Mouse (Mus musculus) forebrain, embryonic 16.5 days (tissue): Measurements from ENCODE around the gene Rnf146. TPM values are rescaled to one million over a fixed set of nuclear protein-coding genes. Genes with fewer than 3 reads are reported as not detected.

Experiments
- ATAC-seq: fragments of 200-750 bp; cut with Nextera tagmentation; 2 replicates; pipeline ENCODE4 v1.8.0; 2017; ENCODE audit warnings: mild to moderate bottlenecking, moderate library complexity
- H3K27ac ChIP-seq: fragments of 300-500 bp; sonication (generic); 2 replicates; pipeline ENCODE4 v1.5.1; 2014; ENCODE audit warnings: low read length, control low read depth
- H3K27me3 ChIP-seq: fragments of 300-500 bp; sonication (generic); replicated peaks from 2 replicates; pipeline ENCODE4 v1.6.1; 2014; ENCODE audit warnings: low read length; ENCODE audit not compliant: control insufficient read depth, insufficient read depth
- H3K36me3 ChIP-seq: fragments of 300-500 bp; sonication (generic); 2 replicates; pipeline ENCODE4 v1.6.1; 2014; ENCODE audit not compliant: control insufficient read depth, insufficient read depth
- H3K4me1 ChIP-seq: fragments of 300-500 bp; sonication (generic); replicated peaks from 2 replicates; pipeline ENCODE4 v1.6.1; 2014; ENCODE audit warnings: low read length; ENCODE audit not compliant: control insufficient read depth, insufficient read depth
- H3K4me2 ChIP-seq: fragments of 300-500 bp; sonication (generic); 2 replicates; pipeline ENCODE4 v1.6.1; 2014; ENCODE audit warnings: mild to moderate bottlenecking, low read length, control low read depth
- H3K4me3 ChIP-seq: fragments of 300-500 bp; sonication (generic); replicated peaks from 2 replicates; pipeline ENCODE4 v1.5.1; 2014; ENCODE audit warnings: mild to moderate bottlenecking, low read length, control low read depth
- H3K9ac ChIP-seq: fragments of 300-500 bp; sonication (generic); replicated peaks from 2 replicates; pipeline ENCODE4 v1.6.1; 2014; ENCODE audit warnings: low read depth, low read length, control low read depth
- H3K9me3 ChIP-seq: fragments of 300-500 bp; sonication (generic); 2 replicates; pipeline ENCODE4 v1.6.1; 2016; ENCODE audit warnings: low read length; ENCODE audit not compliant: control insufficient read depth
- WGBS: fragments of 180-500 bp; shearing (Covaris S2); extraction: QIAGEN DNeasy Blood & Tissue Kit; methylation state at CpG from one replicate; pipeline ENCODE4 v1.1.7; 2014; 5-methylcytosine and 5-hydroxymethylcytosine counted together
- polyA plus RNA-seq: library from polyadenylated mRNA; unstranded; fragments of >200 nt; fragmentation: Nextera tagmentation; extraction: Ambion mirVana; gene quantifications from 2 replicates; pipeline ENCODE4 v1.2.1, GENCODE M21; 2015

The Rnf146 gene
- polyA plus RNA-seq, 1 experiment from 2014 or later = 108 TPM

DNA sequence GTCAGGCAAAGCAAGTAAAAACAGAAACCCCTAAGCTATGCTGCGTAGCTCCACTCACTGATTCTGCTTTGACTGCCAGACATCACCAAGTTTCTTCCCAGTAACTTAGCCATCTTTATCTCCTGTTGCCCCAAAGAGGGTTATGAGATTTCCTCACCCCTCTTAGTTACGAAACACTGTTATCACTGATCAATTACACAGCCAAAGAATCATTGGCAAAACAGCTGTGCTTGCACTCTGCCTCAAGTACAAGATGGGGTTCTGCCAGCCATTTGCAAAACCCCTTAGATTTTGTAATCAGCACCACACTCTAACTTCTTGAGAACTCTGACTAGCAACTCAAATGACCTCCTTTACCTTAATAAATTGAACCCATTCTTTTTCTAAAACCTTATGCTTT, 10.8 kb downstream of the Rnf146 start:
- WGBS = 94% methylated on average over 2 of the region's 2 CpGs
- no peak overlapping the region for H3K27ac ChIP-seq
- H3K9me3 ChIP-seq = no peaks in the 10 kb centered on the region
- H3K27me3 ChIP-seq = no peaks in the 10 kb centered on the region
- no peak for ATAC-seq
- H3K9ac ChIP-seq = no peak overlapping the region
- H3K36me3 ChIP-seq = peaks cover 10% of the 10 kb centered on the region
- no peak overlapping the region for H3K4me2 ChIP-seq
- no peak overlapping the region for H3K4me3 ChIP-seq
- peaks cover 3% of the 10 kb centered on the region for H3K4me1 ChIP-seq

GRCm38 (mm10) chr10:29346638-29347037, 15.6 kb downstream of the Rnf146 start:
- WGBS = 95% methylated on average over 7 of the region's 7 CpGs

DNA sequence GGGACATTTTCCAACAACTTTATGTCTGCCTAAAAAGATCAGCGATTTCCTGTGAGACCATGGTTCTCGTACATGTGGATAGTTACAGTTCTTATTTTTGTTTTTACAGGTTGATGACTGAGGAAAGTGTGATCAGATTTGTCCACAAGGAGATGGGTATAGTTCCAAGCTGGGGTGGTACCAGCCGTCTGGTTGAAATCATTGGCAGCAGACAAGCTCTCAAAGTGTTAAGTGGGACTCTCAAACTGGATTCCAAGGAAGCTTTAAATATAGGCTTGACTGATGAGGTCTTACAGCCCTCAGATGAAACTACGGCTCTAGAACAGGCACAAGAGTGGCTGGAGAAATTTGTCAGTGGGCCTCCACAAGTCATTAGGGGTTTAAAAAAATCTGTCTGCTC, 18.0 kb downstream of the Rnf146 start:
- Histone ChIP-seq H3K9ac (no peak overlapping the region), H3K9me3 (no peaks in the 10 kb centered on the region), H3K36me3 (peaks cover 14% of the 10 kb centered on the region), H3K4me2 (no peak overlapping the region), H3K4me1 (no peaks in the 10 kb centered on the region), H3K27ac (no peak overlapping the region), H3K27me3 (no peaks in the 10 kb centered on the region), H3K4me3 (no peak overlapping the region)
- 92% methylated on average over 4 of the region's 4 CpGs for WGBS
- no peak for ATAC-seq

More at GRCm38 (mm10) chr10:29346638-29347037, 15.6 kb downstream of the Rnf146 start:
- Histone ChIP-seq H3K4me2 (no peak overlapping the region), H3K9ac (no peak overlapping the region), H3K36me3 (peaks cover 14% of the 10 kb centered on the region), H3K9me3 (no peaks in the 10 kb centered on the region), H3K4me1 (no peaks in the 10 kb centered on the region), H3K27me3 (no peaks in the 10 kb centered on the region), H3K27ac (no peak overlapping the region), H3K4me3 (no peak overlapping the region)
- ATAC-seq = no peak

DNA sequence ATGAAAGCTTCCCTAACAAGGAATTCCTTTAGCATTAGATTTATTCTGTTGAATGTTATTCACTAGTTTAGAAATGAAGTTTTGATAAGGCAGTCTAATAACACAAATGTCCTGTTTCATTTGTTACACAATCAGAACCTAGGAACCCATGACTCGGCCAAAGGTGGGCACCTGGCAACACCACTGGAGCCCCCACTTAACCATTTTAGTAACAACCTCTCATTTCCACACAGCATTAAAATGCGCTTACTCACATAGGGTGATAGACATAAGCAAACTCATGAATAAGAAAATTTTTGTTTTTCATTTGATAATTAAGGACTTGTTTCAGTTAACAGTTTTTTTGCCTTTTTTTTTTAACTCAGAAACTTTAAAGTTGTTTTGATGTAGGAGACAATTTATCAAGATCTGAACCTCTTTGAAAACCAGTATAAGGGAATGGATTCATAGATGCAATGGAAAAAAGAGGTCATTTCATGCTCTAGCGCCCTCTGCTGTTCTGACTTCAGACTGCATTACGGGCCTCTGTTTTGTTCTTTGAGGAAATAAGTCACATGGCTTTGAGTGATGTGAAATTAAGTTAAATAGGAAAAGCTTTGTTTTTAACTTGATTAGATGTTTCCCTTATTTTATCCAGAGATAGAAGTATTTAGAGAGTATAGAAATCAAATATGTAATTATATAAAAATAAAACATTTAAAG, 23.7 kb downstream of the Rnf146 start:
- Histone ChIP-seq H3K4me2 (no peak overlapping the region), H3K9me3 (no peaks in the 10 kb centered on the region), H3K27ac (no peak overlapping the region), H3K36me3 (no peaks in the 10 kb centered on the region), H3K9ac (no peak overlapping the region), H3K4me1 (no peaks in the 10 kb centered on the region), H3K27me3 (no peaks in the 10 kb centered on the region), H3K4me3 (no peak overlapping the region)
- WGBS = 52% methylated on average over 4 of the region's 4 CpGs
- no peak for ATAC-seq

DNA sequence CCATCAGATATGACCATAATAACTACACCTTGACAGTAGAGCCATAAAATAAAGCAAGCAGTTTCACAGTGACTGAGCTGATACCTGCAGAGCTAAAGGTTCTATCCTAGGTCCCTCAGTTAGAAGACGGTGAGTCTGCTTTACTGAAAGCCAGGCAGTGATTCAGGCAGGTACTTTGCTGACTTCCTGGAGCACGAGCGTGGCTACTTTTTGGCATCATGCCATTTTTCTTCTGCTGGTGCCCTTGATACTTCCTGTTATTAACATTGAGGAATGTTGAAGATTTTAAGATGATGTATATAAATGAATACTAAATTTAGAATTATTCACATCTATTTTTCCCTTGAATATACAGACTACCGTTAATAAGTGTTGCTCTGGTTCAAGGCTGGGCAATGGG, 28.4 kb downstream of the Rnf146 start:
- Histone ChIP-seq H3K4me2 (no peak overlapping the region), H3K36me3 (no peaks in the 10 kb centered on the region), H3K4me1 (no peaks in the 10 kb centered on the region), H3K9ac (no peak overlapping the region), H3K27me3 (no peaks in the 10 kb centered on the region), H3K27ac (no peak overlapping the region), H3K9me3 (no peaks in the 10 kb centered on the region), H3K4me3 (no peak overlapping the region)
- ATAC-seq = no peak
- 85% methylated on average over 4 of the region's 4 CpGs for WGBS

DNA sequence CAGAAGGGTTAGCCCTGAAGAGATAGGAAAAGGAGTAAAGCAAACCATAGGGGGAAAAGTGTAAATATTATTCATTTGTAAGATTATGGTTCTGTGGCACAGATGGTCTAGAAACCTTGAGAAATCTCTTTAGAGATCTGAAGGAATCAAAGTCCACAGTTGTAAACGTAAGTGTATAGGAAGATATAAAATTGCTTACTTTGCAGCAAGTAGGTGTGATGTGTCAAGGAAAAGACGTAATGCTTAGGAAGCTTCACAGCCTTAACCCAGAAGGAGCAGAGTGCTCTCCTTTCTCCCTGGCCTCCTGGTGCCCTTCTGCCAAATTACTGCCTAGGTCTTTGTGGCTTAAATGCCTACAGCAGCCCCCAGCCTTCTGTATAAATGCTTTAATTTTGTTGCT, 37.4 kb downstream of the Rnf146 start:
- no peaks in the 10 kb centered on the region for H3K36me3 ChIP-seq
- no peaks in the 10 kb centered on the region for H3K4me1 ChIP-seq
- H3K27ac ChIP-seq = no peak overlapping the region
- no peak overlapping the region for H3K4me2 ChIP-seq
- H3K4me3 ChIP-seq = no peak overlapping the region
- 94% methylated on average over 2 of the region's 2 CpGs for WGBS
- no peak overlapping the region for H3K9ac ChIP-seq
- ATAC-seq = no peak
- no peaks in the 10 kb centered on the region for H3K9me3 ChIP-seq
- H3K27me3 ChIP-seq = no peaks in the 10 kb centered on the region

DNA sequence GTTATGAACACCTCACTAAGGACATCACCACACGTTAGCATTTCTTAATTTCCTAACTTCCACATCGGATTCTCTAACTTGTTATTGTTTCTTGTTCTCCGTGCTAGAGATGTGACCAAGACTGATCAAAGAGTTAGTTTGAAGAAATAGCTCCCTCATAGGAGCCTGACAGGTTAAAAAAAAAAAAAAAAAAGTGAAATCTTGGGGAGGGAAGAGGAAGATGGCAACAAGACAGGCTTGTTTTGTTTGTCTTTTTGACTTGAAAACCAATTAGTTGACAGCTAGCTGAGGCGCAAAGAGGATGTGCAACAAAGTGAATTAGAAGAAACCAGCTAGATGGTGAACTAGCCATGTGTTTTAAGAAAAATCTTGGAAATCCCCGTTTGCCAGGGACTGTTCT, 48.3 kb downstream of the Rnf146 start:
- Histone ChIP-seq H3K27me3 (no peaks in the 10 kb centered on the region), H3K27ac (no peak overlapping the region), H3K9ac (peak overlapping the region; percentile 71; the same call in 1 of the 2 replicates), H3K36me3 (no peaks in the 10 kb centered on the region), H3K4me3 (peak overlapping the region; percentile 53), H3K4me1 (peaks cover 6% of the 10 kb centered on the region; the same call in 1 of the 2 replicates), H3K4me2 (peak overlapping the region; percentile 67), H3K9me3 (no peaks in the 10 kb centered on the region)
- ATAC-seq = no peak
- WGBS = 23% methylated on average over 5 of the region's 5 CpGs

GRCm38 (mm10) chr10:29313064-29313638, 49.1 kb downstream of the Rnf146 start, which contains the start of gene Echdc1:
TSS of gene Echdc1 (plus strand) at chr10:29313166.
- peak within 1 kb of the TSS; percentile 71 for H3K9ac ChIP-seq
- no peaks in the 10 kb centered on the region for H3K27me3 ChIP-seq
- no peaks in the 10 kb centered on the region for H3K36me3 ChIP-seq
- ATAC-seq = peak; percentile 99
- H3K4me2 ChIP-seq = peak within 1 kb of the TSS; percentile 67
- WGBS = 1% methylated on average over 37 of the region's 49 CpGs
- H3K4me1 ChIP-seq = peaks cover 6% of the 10 kb centered on the region; the same call in 1 of the 2 replicates
- peak within 1 kb of the TSS; percentile 53 for H3K4me3 ChIP-seq
- no peaks in the 10 kb centered on the region for H3K9me3 ChIP-seq
- peak within 1 kb of the TSS; percentile 84 for H3K27ac ChIP-seq

DNA sequence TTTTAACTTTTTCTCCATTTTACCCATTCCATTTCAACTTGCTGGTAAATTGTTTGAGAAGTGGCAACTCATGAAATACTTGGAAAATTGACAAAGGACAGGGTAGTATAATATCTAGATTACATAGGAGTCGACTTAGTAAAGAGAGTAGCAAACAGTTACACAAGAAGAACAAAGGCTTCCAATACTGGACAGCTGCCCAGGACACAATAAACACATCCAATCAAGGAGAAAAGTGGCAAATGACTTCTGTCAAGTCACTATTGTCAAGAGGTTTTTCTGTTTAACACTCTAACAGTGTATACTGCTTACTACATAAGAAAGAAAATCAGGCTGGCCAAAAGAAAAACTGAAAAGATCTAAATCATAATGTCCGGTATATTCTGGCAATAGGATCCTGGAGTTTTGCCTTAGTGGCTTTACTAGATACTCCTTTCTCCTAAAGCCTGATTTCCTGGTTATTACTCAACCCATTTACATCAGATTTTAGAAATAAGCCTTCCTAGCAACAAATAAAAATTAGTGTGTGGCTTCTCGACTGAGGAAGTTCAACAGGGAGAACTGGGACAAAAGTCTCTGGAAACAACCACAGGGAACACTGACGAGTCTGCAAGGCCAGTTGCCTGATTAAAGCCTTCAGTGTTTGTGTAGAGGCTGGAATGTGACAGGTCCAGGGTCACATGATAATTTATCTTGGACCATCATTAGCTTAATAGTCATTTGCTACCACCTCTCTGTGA, 50.6 kb downstream of the Rnf146 start:
- WGBS = 58% methylated on average over 4 of the region's 4 CpGs
- Histone ChIP-seq H3K4me1 (peaks cover 6% of the 10 kb centered on the region; the same call in 1 of the 2 replicates), H3K4me2 (no peak overlapping the region), H3K27ac (no peak overlapping the region), H3K9ac (no peak overlapping the region), H3K36me3 (no peaks in the 10 kb centered on the region), H3K27me3 (no peaks in the 10 kb centered on the region), H3K4me3 (no peak overlapping the region), H3K9me3 (no peaks in the 10 kb centered on the region)
- ATAC-seq = no peak
